Mouse (Mus musculus) liver (tissue): ENCODE measurements around the gene Hmgb3.

Experiments
- DNase-seq: peaks from one replicate; pipeline ENCODE4 v3.0.0-alpha.2; 2020; ENCODE audit warnings: mixed read lengths

Gene Hmgb3

DNA sequence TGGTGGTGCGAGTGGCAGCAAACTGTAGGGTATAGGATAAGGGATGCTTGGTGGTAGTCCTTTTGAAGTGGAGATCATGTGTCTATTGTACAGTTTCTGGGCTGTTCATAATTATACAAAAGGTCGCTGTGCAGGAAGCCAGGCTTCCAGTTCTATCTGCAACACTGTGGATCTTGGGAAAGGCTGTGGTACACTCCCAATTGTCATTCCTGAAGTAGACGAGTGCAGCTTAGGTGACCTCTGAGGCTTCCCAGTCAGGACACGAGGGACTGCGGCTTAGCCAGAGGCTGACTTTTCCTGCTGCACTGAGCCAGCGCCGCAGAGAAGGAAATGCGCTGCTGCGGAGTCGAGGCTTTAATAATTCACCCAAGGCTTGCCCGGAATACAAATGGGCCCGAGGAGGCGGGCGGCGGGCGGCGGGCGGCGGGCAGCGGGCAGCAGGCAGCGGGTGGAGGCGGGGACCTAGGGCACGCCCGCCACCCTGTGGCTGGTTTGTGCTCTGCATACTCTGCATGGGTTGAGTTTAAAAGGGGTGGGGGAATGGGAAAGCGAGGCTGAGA, 45.4 kb downstream of the Hmgb3 start:
- DNase-seq: peak; percentile 67
